Mouse (Mus musculus): Measurements from ENCODE around the gene Iffo2. TPM values are rescaled to one million over a fixed set of nuclear protein-coding genes. Genes with fewer than 3 reads are reported as not detected.
A peak's percentile ranks its signal among the peaks of the same experiment; 100 is the strongest.

Gene Iffo2
- polyA plus RNA-seq, 1 experiment: 2.6 TPM

DNA sequence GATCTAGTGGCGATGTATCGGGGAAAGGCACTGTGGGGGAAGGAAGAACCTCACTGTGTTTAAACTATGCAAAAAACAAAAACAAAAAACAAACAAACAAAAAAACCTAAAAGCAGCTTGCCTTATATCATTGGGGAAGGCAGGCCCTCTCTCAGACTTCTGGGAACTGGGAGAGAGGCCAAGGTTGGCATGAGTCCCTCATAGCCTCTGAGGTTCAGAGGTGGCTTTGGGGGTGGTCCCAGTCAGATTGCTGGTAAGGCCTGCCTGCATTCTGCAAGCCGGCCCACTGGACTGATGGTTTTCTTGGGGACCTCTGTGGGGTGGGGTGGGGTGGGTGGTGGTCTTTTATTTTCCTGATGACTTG lies 86.6 kb downstream of the Iffo2 start:
- Histone ChIP-seq H3K4me3 (ENCODE audit: low read depth, low read length) (no peak overlapping the region), H3K36me3 (ENCODE audit: control insufficient read depth, insufficient read depth, low read length) (peaks cover 6% of the 10 kb centered on the region), H3K4me1 (ENCODE audit: control insufficient read depth, insufficient read depth, insufficient read length, low read length) (no peaks in the 10 kb centered on the region), H3K27ac (ENCODE audit: insufficient read depth, low read depth, low read length) (no peak overlapping the region), H3K27me3 (ENCODE audit: control insufficient read depth, insufficient read depth, low read length) (no peaks in the 10 kb centered on the region)
- no peak for TF ChIP-seq CTCF (IDR thresholded peaks at IDR 0.05; ENCODE audit: extremely low read depth, insufficient read length, insufficient replicate concordance, low read depth, low read length)
- TF ChIP-seq POLR2A (IDR thresholded peaks at IDR 0.05; ENCODE audit: low read depth, low read length): no peak
- WGBS: 76% methylated on average over 3 of the region's 3 CpGs

DNA sequence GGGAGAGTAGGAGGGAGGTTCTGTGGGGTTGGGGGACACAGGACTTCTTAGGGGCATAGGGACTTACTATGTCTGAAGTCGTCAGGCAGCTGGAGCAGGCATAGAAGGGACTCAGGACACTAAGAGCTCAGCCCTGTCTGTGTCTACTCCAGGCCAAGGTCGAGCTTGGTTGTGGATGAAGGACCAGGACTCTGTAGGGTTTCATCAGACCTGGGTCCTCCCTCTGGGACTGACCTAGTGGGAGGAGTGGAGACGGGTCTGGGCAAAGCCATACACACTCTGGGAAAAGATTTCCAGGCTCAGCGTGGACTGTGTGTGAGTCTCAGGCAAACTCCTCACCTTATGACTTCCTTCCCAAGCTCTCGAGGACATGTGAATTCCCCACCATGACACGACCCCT lies 89.4 kb downstream of the Iffo2 start:
- Histone ChIP-seq H3K27ac (ENCODE audit: insufficient read depth, low read depth, low read length) (no peak overlapping the region), H3K36me3 (ENCODE audit: control insufficient read depth, insufficient read depth, low read length) (no peaks in the 10 kb centered on the region; the same call in 1 of the 2 replicates), H3K4me3 (ENCODE audit: low read depth, low read length) (no peak overlapping the region), H3K4me1 (ENCODE audit: control insufficient read depth, insufficient read depth, insufficient read length, low read length) (peaks cover 1% of the 10 kb centered on the region; the same call in 1 of the 2 replicates), H3K27me3 (ENCODE audit: control insufficient read depth, insufficient read depth, low read length) (peaks cover 10% of the 10 kb centered on the region)
- TF ChIP-seq POLR2A (IDR thresholded peaks at IDR 0.05; ENCODE audit: low read depth, low read length) (no peak), CTCF (IDR thresholded peaks at IDR 0.05; ENCODE audit: extremely low read depth, insufficient read length, insufficient replicate concordance, low read depth, low read length) (no peak)
- WGBS: 88% methylated on average over 6 of the region's 6 CpGs

DNA sequence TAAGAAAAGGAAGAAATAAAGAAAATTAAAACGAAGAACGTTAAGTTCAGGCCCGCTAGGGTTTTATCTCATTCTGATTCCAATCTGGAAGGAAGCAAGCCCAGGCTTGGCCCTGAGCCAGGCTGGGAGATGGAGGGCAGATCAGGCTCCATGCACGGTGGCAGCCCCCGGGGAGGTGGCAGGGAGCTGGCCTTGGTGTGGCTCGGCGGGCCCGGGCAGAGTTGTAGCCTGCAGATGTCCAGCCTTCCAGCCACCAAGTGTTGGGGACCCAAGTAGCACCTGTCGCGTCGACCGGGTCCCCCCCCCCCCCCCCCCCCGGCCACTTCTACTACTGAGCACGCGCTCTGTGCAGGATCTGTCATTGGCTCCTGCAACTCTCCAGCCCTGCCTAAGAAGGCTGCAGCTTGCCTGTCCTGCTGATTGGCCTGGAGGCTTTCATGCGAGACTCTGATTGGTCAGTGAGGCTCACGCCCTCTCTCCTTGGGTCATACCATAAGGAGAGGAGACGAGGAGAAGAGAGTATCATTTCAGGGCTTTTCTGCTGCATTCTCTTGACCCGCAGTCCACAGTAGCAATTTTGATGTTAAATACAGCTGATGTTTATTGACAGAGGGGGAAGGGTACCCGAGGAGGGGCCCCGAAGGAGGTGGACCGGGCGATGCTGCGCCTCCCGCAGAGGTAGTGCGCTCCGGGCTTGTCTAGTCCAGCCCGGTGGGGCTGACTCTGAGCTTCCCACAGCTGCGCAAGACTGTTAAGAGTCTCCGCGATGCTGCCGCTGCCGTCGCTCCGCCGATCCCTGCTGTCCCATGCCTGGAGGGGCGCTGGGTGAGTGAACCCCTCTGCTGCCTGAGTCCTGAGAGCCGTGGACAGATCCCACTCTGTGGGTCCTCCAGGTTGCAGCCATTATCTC lies 92.3 kb downstream of the Iffo2 start, which contains the start of gene Aldh4a1:
Gene Aldh4a1, plus strand, starts transcription at position 494 of the 910 bp plus-strand sequence.
- peaks cover 5% of the 10 kb centered on the region; the same call in 1 of the 2 replicates for H3K36me3 ChIP-seq (ENCODE audit: control insufficient read depth, insufficient read depth, low read length)
- TF ChIP-seq CTCF (IDR thresholded peaks at IDR 0.05; ENCODE audit: extremely low read depth, insufficient read length, insufficient replicate concordance, low read depth, low read length) (no peak), POLR2A (IDR thresholded peaks at IDR 0.05; ENCODE audit: low read depth, low read length) (peak; percentile 95)
- H3K4me3 ChIP-seq (ENCODE audit: low read depth, low read length): peak within 1 kb of the TSS; percentile 94
- peaks cover 16% of the 10 kb centered on the region for H3K27me3 ChIP-seq (ENCODE audit: control insufficient read depth, insufficient read depth, low read length)
- H3K27ac ChIP-seq (ENCODE audit: insufficient read depth, low read depth, low read length): peak within 1 kb of the TSS; percentile 85
- H3K4me1 ChIP-seq (ENCODE audit: control insufficient read depth, insufficient read depth, insufficient read length, low read length): peaks cover 2% of the 10 kb centered on the region
- 0% methylated on average over 37 of the region's 38 CpGs for WGBS

DNA sequence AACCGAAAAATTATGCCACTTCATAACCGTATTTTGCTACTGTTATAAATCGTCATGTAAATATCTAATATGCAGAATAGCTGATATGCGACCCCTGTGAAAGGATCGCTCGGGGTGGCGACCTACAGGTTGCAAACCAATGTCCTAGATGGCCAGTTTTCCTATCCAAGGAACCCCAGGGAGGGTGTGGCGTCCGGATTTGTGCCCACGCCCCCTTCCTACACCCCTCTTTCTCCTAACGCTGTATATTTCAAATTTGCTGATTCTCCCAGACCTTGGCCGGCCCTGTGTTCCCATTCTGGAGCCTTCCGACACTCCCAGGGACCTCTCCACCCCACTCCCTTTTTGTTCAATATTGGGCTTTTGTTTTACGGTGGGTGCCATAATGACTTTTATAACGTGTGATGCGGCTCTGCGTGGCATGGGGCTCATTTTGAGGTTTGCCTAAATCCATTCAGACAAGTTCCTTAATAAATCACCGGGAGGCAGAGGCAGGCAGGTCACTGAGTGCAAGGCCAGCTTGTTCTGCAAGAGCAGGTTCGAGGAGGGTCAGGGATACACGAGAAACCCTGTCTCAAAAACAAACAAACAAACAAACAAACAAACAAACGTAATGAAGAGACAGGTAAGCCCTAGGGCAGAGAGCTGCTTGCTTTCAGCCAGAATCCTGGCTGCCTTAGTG lies 93.2 kb downstream of the Iffo2 start:
- Histone ChIP-seq H3K4me1 (ENCODE audit: control insufficient read depth, insufficient read depth, insufficient read length, low read length) (peaks cover 7% of the 10 kb centered on the region), H3K27me3 (ENCODE audit: control insufficient read depth, insufficient read depth, low read length) (peaks cover 16% of the 10 kb centered on the region), H3K36me3 (ENCODE audit: control insufficient read depth, insufficient read depth, low read length) (peaks cover 5% of the 10 kb centered on the region; the same call in 1 of the 2 replicates), H3K4me3 (ENCODE audit: low read depth, low read length) (peak overlapping the region; percentile 94), H3K27ac (ENCODE audit: insufficient read depth, low read depth, low read length) (peak overlapping the region; percentile 85)
- TF ChIP-seq POLR2A (IDR thresholded peaks at IDR 0.05; ENCODE audit: low read depth, low read length): no peak
- TF ChIP-seq CTCF (IDR thresholded peaks at IDR 0.05; ENCODE audit: extremely low read depth, insufficient read length, insufficient replicate concordance, low read depth, low read length): no peak
- WGBS: 10% methylated on average over 21 of the region's 21 CpGs

DNA sequence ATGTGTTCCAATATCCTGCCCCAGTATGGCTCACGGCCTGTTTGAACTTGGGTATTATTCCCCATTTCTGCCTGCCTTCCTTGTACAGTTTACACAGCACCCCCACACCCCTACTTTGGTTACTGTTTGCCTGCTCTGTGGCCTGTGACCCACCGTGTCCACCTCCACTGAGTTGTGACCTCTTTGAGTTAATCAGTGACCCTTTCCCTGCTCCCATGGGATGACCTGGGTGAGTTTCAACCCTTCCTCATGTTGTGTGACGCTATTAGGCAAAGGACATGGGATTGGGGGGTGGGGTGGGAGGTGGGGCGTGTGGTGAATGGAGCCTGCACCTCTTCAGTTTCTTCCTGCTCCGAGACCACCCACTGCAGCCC lies 93.8 kb downstream of the Iffo2 start:
- TF ChIP-seq CTCF (IDR thresholded peaks at IDR 0.05; ENCODE audit: extremely low read depth, insufficient read length, insufficient replicate concordance, low read depth, low read length) (no peak), POLR2A (IDR thresholded peaks at IDR 0.05; ENCODE audit: low read depth, low read length) (no peak)
- Histone ChIP-seq H3K4me3 (ENCODE audit: low read depth, low read length) (peak overlapping the region; percentile 94), H3K27me3 (ENCODE audit: control insufficient read depth, insufficient read depth, low read length) (peaks cover 16% of the 10 kb centered on the region), H3K27ac (ENCODE audit: insufficient read depth, low read depth, low read length) (peak overlapping the region; percentile 85; the same call in 1 of the 2 replicates), H3K4me1 (ENCODE audit: control insufficient read depth, insufficient read depth, insufficient read length, low read length) (peaks cover 7% of the 10 kb centered on the region), H3K36me3 (ENCODE audit: control insufficient read depth, insufficient read depth, low read length) (peaks cover 5% of the 10 kb centered on the region; the same call in 1 of the 2 replicates)
- 30% methylated on average over 5 of the region's 5 CpGs for WGBS

DNA sequence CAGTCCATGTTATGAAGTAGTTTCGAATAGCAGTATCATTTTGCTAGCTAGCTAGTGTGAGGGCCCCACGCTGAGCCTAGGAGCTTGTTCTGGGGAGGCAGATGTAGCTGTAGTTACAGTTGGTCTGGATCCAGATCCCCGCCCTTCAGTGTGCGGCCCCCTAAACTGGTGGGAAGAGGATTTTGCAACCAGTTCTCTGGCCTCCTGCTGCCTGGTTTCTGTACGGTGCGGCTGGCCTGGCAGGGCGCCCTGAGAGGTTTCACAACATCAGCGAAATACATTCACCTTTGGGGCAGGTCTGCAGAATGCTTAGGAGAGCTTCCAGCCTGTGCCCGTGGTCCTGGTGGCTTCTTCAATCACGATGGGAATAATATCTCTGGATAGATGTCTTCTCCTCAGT lies 94.4 kb downstream of the Iffo2 start:
- Histone ChIP-seq H3K36me3 (ENCODE audit: control insufficient read depth, insufficient read depth, low read length) (peaks cover 5% of the 10 kb centered on the region; the same call in 1 of the 2 replicates), H3K4me3 (ENCODE audit: low read depth, low read length) (peak overlapping the region; percentile 94), H3K27me3 (ENCODE audit: control insufficient read depth, insufficient read depth, low read length) (peaks cover 16% of the 10 kb centered on the region), H3K4me1 (ENCODE audit: control insufficient read depth, insufficient read depth, insufficient read length, low read length) (peaks cover 12% of the 10 kb centered on the region), H3K27ac (ENCODE audit: insufficient read depth, low read depth, low read length) (peak overlapping the region; percentile 9; the same call in 1 of the 2 replicates)
- WGBS: 18% methylated on average over 10 of the region's 10 CpGs
- TF ChIP-seq POLR2A (IDR thresholded peaks at IDR 0.05; ENCODE audit: low read depth, low read length): no peak
- TF ChIP-seq CTCF (IDR thresholded peaks at IDR 0.05; ENCODE audit: extremely low read depth, insufficient read length, insufficient replicate concordance, low read depth, low read length): no peak

Data from small intestine, adult 2 months (tissue).